Mouse (Mus musculus): Measurements from ENCODE around the gene Kmt2d.

DNA sequence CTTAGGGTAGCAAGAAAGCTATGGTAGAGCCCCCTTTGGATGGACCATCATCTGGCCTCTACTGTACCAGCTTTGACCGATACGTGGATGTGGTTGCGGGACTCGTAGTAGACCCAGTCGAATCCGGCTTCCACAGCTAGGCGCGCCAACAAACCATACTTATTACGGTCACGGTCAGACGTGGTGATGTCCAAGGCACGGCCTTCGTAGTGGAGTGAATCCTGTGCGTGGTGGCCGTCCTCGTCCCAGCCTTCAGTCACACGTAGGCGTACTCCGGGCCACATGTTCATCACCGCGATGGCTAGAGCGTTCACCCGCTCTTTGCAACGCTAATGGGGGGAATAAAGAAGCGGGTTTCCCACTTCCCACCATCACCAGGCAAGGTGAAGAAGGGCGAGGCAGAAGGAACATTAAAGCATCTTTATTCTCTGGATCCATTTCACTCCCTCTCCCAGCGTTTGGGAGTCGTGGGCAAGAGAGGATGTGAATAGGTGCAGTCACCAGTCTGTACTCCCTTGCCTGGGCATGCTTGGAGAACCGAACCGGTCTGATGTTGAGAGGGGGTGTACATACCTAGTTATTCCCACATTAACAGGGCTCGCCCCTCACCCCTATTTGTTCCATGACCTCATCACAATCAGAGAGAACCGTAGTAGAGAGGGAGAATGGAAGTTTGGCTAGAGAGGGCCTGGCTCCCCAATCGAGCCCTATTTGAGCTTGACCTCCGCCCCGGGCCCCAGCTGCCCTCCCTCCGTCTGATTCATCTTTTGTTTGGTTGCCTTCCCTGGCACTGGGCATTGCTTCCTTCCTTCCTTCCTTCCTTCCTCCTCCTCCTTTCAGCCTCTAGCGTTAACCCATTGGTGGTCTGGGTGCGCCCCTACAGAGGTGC is 24.0 kb upstream of the Kmt2d start:
- TF ChIP-seq CTCF (IDR thresholded peaks at IDR 0.05; ENCODE audit: low read depth, low read length) (no peak), GATA2 (IDR thresholded peaks at IDR 0.05; ENCODE audit: borderline replicate concordance, low read depth, low read length) (no peak), TAL1 (conservative IDR thresholded peaks at IDR 0.05; ENCODE audit: low read depth, low read length) (no peak), GATA1 (IDR thresholded peaks at IDR 0.05; ENCODE audit: borderline replicate concordance, low read length) (no peak)
